Mouse (Mus musculus): ENCODE data around the gene Nlk.

DNA sequence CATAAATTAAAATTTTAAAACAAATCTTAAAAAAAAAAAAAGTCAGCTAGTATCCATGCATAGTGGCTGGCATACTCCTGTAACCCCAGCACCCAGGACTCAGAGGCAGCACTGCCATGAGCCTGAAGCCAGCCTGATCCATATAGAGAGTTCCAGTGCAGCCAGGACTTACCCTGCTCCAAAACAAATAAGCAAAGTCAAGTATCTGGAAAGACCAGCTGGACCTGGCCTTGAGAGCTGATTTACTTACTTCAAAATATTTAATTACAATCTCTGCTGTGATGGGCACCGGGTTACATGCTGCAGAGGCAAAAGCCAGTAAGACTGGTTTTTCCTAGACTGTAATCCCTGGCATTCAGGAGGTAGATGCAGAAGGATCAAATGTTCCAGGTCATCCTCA lies 27.6 kb upstream of the Nlk start:
- TF ChIP-seq POLR2A (IDR thresholded peaks at IDR 0.05; ENCODE audit: borderline replicate concordance, control insufficient read depth, low read depth, low read length), result no peak
- TF ChIP-seq CTCF (IDR thresholded peaks at IDR 0.05; ENCODE audit: control insufficient read depth, insufficient read depth, low read length), result no peak

Measured in bone marrow, adult 2 months (tissue).